Comparison of ENCODE assay signal across 9 mouse cellular contexts in the genomic region with DNA sequence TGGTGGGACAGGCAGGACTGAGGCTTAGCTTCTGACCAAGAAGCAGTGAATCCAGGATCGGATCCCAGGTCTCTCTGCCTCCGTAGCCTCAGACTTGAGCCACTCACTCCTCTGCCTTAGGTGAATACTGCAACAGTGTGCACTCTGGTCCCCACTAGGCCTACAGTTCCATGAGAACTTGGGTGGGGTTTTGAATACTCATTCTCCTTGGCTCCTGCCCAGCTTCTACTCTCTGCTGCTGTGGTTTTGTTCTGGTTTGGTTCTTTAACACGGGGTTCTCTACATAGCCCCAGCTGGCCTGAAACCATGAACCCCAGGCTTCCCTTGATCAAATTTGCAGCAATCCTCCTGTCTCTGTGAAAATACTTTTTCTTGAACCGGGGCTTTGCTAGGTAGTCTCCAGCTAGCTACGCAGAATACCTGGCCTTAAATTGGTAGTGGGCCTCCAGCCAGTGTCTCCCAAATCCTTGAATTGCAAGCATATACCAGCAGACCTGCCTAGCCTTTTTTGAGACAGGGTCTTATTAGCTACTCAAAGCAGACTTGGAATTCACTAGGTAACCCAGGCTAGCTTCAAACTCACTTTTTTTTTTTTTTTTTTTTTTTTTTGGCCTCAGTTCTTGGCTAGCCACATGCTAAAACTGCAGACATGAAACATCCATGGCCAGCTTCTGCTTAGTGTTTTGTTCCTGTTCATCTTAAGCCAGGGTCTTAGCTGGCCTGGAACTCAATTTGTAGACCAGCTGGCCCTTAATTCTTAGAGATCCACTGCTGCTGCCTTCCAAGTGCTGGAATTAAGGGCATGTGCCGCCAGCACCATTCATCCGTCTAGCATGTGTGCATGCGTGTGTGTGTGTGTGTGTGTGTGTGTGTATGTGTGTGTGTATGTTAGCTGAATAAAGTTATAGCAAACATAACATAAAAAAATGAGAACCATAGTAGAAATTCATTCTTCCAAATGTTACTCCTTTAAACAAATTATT. TPM values are rescaled to one million over a fixed set of nuclear protein-coding genes. Genes with fewer than 3 reads are reported as not detected.
DNase-seq lines count a peak whose midpoint lies in the region; ATAC-seq and TF ChIP-seq lines count a peak whose summit lies in the region.
"Had no signal": no experiment of that assay in that cellular context is flagged by ENCODE, and none has a peak within 500 bp of the region (broad histone marks: within the 10 kb centered on the region; RNA-seq: fewer than 3 reads in every experiment).

No protein-coding gene starts in this region.

- H3K9ac ChIP-seq in limb, embryonic 15.5 days: no peak overlapping the region
- H3K9ac ChIP-seq: neural tube, embryonic 13.5 days had no signal

- WGBS in limb, embryonic 15.5 days: 73% methylated on average over 8 of the region's 8 CpGs

- no peak for TF ChIP-seq CTCF in gastrocnemius, adult 2 months (IDR thresholded peaks at IDR 0.05)

- peaks cover 44% of the 10 kb centered on the region for H3K4me1 ChIP-seq in limb, embryonic 15.5 days

- intact Hi-C loops in gastrocnemius, adult 2 months (cut with DNase I): no loop called here
- intact Hi-C loops in gastrocnemius, postnatal 36 days (cut with DNase I): no loop called here

- peak overlapping the region; percentile 39 for H3K4me3 ChIP-seq in gastrocnemius, adult 2 months
- H3K4me3 ChIP-seq in limb, embryonic 15.5 days: no peak overlapping the region

- H3K27ac ChIP-seq in gastrocnemius, adult 2 months: peak overlapping the region; percentile 98
- peak overlapping the region; percentile 34 for H3K27ac ChIP-seq in limb, embryonic 15.5 days
- H3K27ac ChIP-seq: neural tube, embryonic 13.5 days had no signal

- no peaks in the 10 kb centered on the region for H3K27me3 ChIP-seq in limb, embryonic 15.5 days
- H3K27me3 ChIP-seq: neural tube, embryonic 13.5 days had no signal

- ATAC-seq in limb, embryonic 15.5 days (ENCODE audit: insufficient number of reproducible peaks, low FRiP score, low TSS enrichment, low read depth): no peak
- no peak for ATAC-seq in activated CD4-positive, CD25-positive, alpha-beta regulatory T cell, adult 4 months

- H3K9me3 ChIP-seq in limb, embryonic 15.5 days: no peaks in the 10 kb centered on the region
- H3K9me3 ChIP-seq: neural tube, embryonic 13.5 days had no signal

- no peak overlapping the region; the same call in 1 of the 2 replicates for H3K4me2 ChIP-seq in limb, embryonic 15.5 days

- DNase-seq in gastrocnemius, adult 2 months: peak; percentile 42
- no peak for DNase-seq in gastrocnemius, postnatal 36 days
- DNase-seq in urinary bladder, postnatal 36 days (ENCODE audit: low spot score in 2 of 2): peak; percentile 28 to 34
- DNase-seq in urinary bladder, adult 2 months (ENCODE audit: low spot score): no peak
- no peak for DNase-seq in frontal cortex, postnatal 10 days (ENCODE audit: low spot score in 2 of 2)
- DNase-seq in ovary, postnatal 10 days (ENCODE audit: low spot score): no peak

- H3K36me3 ChIP-seq in limb, embryonic 15.5 days: peaks cover 3% of the 10 kb centered on the region; the same call in 1 of the 2 replicates
- H3K36me3 ChIP-seq: neural tube, embryonic 13.5 days had no signal

RNA-seq across cellular contexts. Expression of a gene that starts 3.7 kb away (rescaled TPM):
- 10 to 100 TPM; 40.6 to 44.2 TPM for total RNA-seq in gastrocnemius, adult 2 months (2021)
- total RNA-seq in gastrocnemius, postnatal 36 days (2021): 10 to 100 TPM; 38.8 to 42.9 TPM
- 91.2 and 103 TPM in 2 replicates for polyA plus RNA-seq in urinary bladder, adult 2 months (2012; rRNA removed)
- polyA plus RNA-seq in limb, embryonic 15.5 days (2015; fragmentation: Nextera tagmentation; extraction: Ambion mirVana): 72.9 and 85.2 TPM in 2 replicates
- polyA plus RNA-seq in activated CD4-positive, CD25-positive, alpha-beta regulatory T cell, adult 4 months (2017; shearing (Covaris generic)): 10 to 100 TPM; 71.0 to 82.0 TPM

RNA-seq across cellular contexts. Expression of a gene that starts 35.0 kb away (rescaled TPM):
- total RNA-seq in gastrocnemius, adult 2 months (2021): 100 to 1,000 TPM; 133 to 149 TPM
- 100 to 1,000 TPM; 148 to 153 TPM for total RNA-seq in gastrocnemius, postnatal 36 days (2021)
- 284 and 420 TPM in 2 replicates for polyA plus RNA-seq in urinary bladder, adult 2 months (2012; rRNA removed)
- 368 and 413 TPM in 2 replicates for polyA plus RNA-seq in limb, embryonic 15.5 days (2015; fragmentation: Nextera tagmentation; extraction: Ambion mirVana)
- polyA plus RNA-seq in activated CD4-positive, CD25-positive, alpha-beta regulatory T cell, adult 4 months (2017; shearing (Covaris generic)): under 1 TPM; 0.12 to 0.13 TPM

Comparison
In these comparisons a context has a peak if more than half of its experiments do, and no peak if none do; other contexts are left out.
1. DNase-seq: peak in gastrocnemius, adult 2 months (single experiment) and urinary bladder, postnatal 36 days (2 of 2); none in gastrocnemius, postnatal 36 days (0 of 2), urinary bladder, adult 2 months (single experiment), frontal cortex, postnatal 10 days (0 of 2) and ovary, postnatal 10 days (single experiment).
2. RNA of a gene that starts 35.0 kb away (polyA plus RNA-seq): 368 to 413 TPM in limb, embryonic 15.5 days and 284 to 420 TPM in urinary bladder, adult 2 months; 0.12 to 0.13 TPM in activated CD4-positive, CD25-positive, alpha-beta regulatory T cell, adult 4 months; every median in the first group is over 100 times any median in the second.